ENCODE assay signal across 11 mouse cellular contexts in the genomic region with DNA sequence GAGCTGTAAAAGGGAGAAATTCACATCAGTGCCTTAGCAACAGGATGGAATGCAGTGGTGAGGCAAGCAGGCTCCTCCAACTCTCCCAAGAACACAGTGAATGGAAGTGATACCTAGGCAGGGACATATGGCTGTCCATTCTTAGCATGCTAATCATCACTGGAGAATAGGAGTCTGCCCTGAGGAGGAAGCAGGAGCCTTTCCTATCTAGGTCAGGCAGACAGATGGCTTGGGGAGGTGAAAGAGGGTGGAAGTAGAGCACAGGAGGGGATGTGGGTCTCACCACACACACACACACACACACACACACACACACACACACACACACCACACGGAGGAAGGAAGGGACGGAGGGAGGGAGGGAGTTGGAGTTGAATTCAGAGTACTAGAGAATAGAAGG.
DNase-seq lines count a peak whose midpoint lies in the region; ATAC-seq and TF ChIP-seq lines count a peak whose summit lies in the region.
"Had no signal": no experiment of that assay in that cellular context is flagged by ENCODE, and none has a peak within 500 bp of the region (broad histone marks: within the 10 kb centered on the region; RNA-seq: fewer than 3 reads in every experiment).

No protein-coding gene starts in this region.

- H3K9me3 ChIP-seq in midbrain, embryonic 13.5 days: no peaks in the 10 kb centered on the region
- H3K9me3 ChIP-seq: limb, embryonic 13.5 days; megakaryocyte, embryonic 14.5 days had no signal

- no peak for DNase-seq in layer of hippocampus, adult 2 months (ENCODE audit: low spot score in 2 of 2)
- DNase-seq in layer of hippocampus, postnatal 10 days (ENCODE audit: low spot score in 2 of 2): no peak
- DNase-seq in brain, adult 2 months (ENCODE audit: low read depth, low spot score): peak; percentile 98
- DNase-seq in cerebellum, adult 9-11 months: peak; percentile 93
- DNase-seq in spleen, adult 18-20 months: no peak
- no peak for DNase-seq in urinary bladder, postnatal 4 days (ENCODE audit: low spot score in 2 of 2)
- DNase-seq in layer of hippocampus, postnatal 25 days (ENCODE audit: extremely low spot score in 1 of 2, low spot score in 1 of 2): no peak

- no peak overlapping the region for H3K4me2 ChIP-seq in midbrain, embryonic 13.5 days (replicated peaks)
- H3K4me2 ChIP-seq: limb, embryonic 13.5 days had no signal

- H3K4me1 ChIP-seq in midbrain, embryonic 13.5 days (replicated peaks): peaks cover 22% of the 10 kb centered on the region

- H3K36me3 ChIP-seq in midbrain, embryonic 13.5 days: peaks cover 3% of the 10 kb centered on the region; the same call in 1 of the 2 replicates
- H3K36me3 ChIP-seq: limb, embryonic 13.5 days had no signal

- H3K4me3 ChIP-seq in layer of hippocampus, adult 2 months: no peak overlapping the region
- H3K4me3 ChIP-seq in midbrain, embryonic 13.5 days (replicated peaks): no peak overlapping the region
- H3K4me3 ChIP-seq: limb, embryonic 13.5 days; megakaryocyte, embryonic 14.5 days had no signal

- WGBS in midbrain, embryonic 13.5 days: 51% methylated on average over 2 of the region's 2 CpGs

- H3K27ac ChIP-seq in layer of hippocampus, adult 2 months: 0 out of 2 replicates have a peak overlapping the region, but pooled peaks have one; percentile 57
- peak overlapping the region; percentile 41; the same call in 1 of the 2 replicates for H3K27ac ChIP-seq in midbrain, embryonic 13.5 days
- H3K27ac ChIP-seq: kidney, postnatal 0 days; limb, embryonic 13.5 days had no signal

- no peak overlapping the region for H3K9ac ChIP-seq in midbrain, embryonic 13.5 days (replicated peaks)
- H3K9ac ChIP-seq: limb, embryonic 13.5 days had no signal

- no peak for TF ChIP-seq CTCF in layer of hippocampus, adult 2 months (conservative IDR thresholded peaks at IDR 0.05)

- H3K27me3 ChIP-seq in midbrain, embryonic 13.5 days: no peaks in the 10 kb centered on the region
- H3K27me3 ChIP-seq: limb, embryonic 13.5 days had no signal

- peak; percentile 56 for ATAC-seq in midbrain, embryonic 13.5 days

Comparison
In these comparisons a context has a peak if more than half of its experiments do, and no peak if none do; other contexts are left out.
1. DNase-seq: peak in brain, adult 2 months (single experiment) and cerebellum, adult 9-11 months (single experiment); none in layer of hippocampus, adult 2 months (0 of 2), layer of hippocampus, postnatal 10 days (0 of 2), spleen, adult 18-20 months (0 of 2), urinary bladder, postnatal 4 days (0 of 2) and layer of hippocampus, postnatal 25 days (0 of 2).